Mouse (Mus musculus) megakaryocyte, embryonic 14.5 days (primary cell): ENCODE measurements around the gene Srsf4.

ENCODE experiments used
- FLI1 ChIP-seq: IDR thresholded peaks from 2 replicates; pipeline ENCODE4 v1.6.1; 2012; ENCODE audit warnings: low read length, inconsistent platforms, mixed read lengths
- GATA1 ChIP-seq: IDR thresholded peaks from 3 replicates; pipeline ENCODE4 v1.6.1; 2012; ENCODE audit warnings: mixed read lengths, low read length, inconsistent platforms, borderline replicate concordance

DNA sequence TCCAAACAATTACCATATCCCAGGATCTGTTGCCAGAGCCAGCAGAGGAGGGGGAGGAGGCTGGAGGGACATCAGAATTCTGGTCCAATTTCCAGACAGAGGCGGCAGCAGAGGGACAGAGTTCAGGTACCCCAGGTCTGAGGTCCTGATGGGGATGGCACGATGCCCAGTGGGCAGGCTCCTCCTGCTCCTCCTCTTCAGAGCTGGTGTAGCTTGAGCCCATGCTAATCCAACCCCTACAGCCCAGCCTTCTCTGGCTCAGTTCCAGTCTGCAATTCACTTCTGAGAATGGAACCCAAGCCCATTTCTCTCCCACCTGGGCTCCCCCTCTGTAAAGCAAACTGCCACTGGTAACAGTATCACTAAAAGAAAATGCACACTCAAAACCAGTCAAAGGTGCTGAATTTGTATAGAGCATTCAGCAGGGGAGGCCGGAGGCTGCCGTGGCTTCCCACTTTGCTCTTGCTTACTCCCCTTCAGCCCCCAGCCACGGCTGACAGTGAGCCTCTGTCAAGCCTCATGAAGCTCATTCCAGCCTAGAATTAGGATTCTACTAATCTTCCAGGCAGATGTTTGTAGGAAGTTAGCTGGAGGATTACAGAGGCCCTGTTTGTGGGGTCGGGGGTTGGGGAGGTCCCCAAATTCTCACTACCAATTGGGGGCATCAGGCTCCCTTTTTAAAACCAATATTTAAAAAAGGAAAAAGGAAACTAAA, 50.8 kb downstream of the Srsf4 start:
- no peak for TF ChIP-seq GATA1
- no peak for TF ChIP-seq FLI1
